Mouse (Mus musculus) MEL (cell line): ENCODE data around the gene Oca2. TPM values are rescaled to one million over a fixed set of nuclear protein-coding genes. Genes with fewer than 3 reads are reported as not detected.
A peak's percentile ranks its signal among the peaks of the same experiment; 100 is the strongest.

Experiments
- DNase-seq: peaks from one replicate; pipeline ENCODE4 v3.0.0; 2011; ENCODE audit warnings: low read depth, low spot score
- H3K27ac ChIP-seq: 2 replicates; pipeline ENCODE4 v1.5.1; 2012; ENCODE audit warnings: low read depth, mild to moderate bottlenecking, control low read depth, low read length, moderate library complexity; ENCODE audit not compliant: control insufficient read depth
- H3K27me3 ChIP-seq, 2 experiments: fragments of 150-350 bp in 1 of 2; sonication (generic) in 1 of 2; 2 replicates each; pipeline ENCODE4 v1.6.1; 2012; ENCODE audit warnings: low read length in 2 of 2, mild to moderate bottlenecking in 2 of 2, improper control_type of control experiment in 1 of 2, moderate library complexity in 1 of 2; ENCODE audit not compliant: insufficient read depth in 2 of 2, control insufficient read depth in 1 of 2
- H3K36me3 ChIP-seq, 2 experiments: 2 replicates each; pipeline ENCODE4 v1.6.1; 2012 to 2014; ENCODE audit warnings: low read length in 2 of 2, improper control_type of control experiment in 1 of 2, inconsistent platforms in 1 of 2, mild to moderate bottlenecking in 1 of 2; ENCODE audit not compliant: insufficient read depth in 2 of 2, control insufficient read depth in 1 of 2
- H3K4me1 ChIP-seq, 2 experiments: fragments of 150-350 bp in 1 of 2; sonication (generic) in 1 of 2; 2 replicates each; pipeline ENCODE4 v1.6.1; 2012; ENCODE audit warnings: low read length in 2 of 2, improper control_type of control experiment in 1 of 2, mild to moderate bottlenecking in 1 of 2; ENCODE audit not compliant: insufficient read depth in 2 of 2, control insufficient read depth in 1 of 2
- H3K4me3 ChIP-seq, 2 experiments: fragments of 150-350 bp in 1 of 2; sonication (generic) in 1 of 2; 2 replicates each; pipeline ENCODE4 v1.5.1; 2012; ENCODE audit warnings: low read depth in 2 of 2, low read length in 2 of 2, mild to moderate bottlenecking in 2 of 2, moderate library complexity in 2 of 2, control low read depth in 1 of 2, improper control_type of control experiment in 1 of 2; ENCODE audit not compliant: control insufficient read depth in 1 of 2, insufficient read depth in 1 of 2
- H3K79me2 ChIP-seq: 2 replicates; pipeline ENCODE4 v1.6.1; 2012; ENCODE audit warnings: mild to moderate bottlenecking, low read length, moderate library complexity; ENCODE audit not compliant: control insufficient read depth, poor library complexity, insufficient read depth
- H3K9ac ChIP-seq: 2 replicates; pipeline ENCODE4 v1.6.1; 2012; ENCODE audit warnings: low read depth, mild to moderate bottlenecking, control low read depth, low read length, moderate library complexity; ENCODE audit not compliant: control insufficient read depth, poor library complexity, severe bottlenecking
- H3K9me3 ChIP-seq: fragments of 150-350 bp; sonication (generic); replicated peaks from 2 replicates; pipeline ENCODE4 v1.6.1; 2012; ENCODE audit warnings: mild to moderate bottlenecking, low read length, improper control_type of control experiment, moderate library complexity; ENCODE audit not compliant: insufficient read depth
- BHLHE40 ChIP-seq: IDR thresholded peaks from 2 replicates; pipeline ENCODE4 v1.6.1; 2012; ENCODE audit warnings: low read depth, mild to moderate bottlenecking, inconsistent platforms, low read length, improper control_type of control experiment, borderline replicate concordance
- CHD1 ChIP-seq: IDR thresholded peaks from 2 replicates; pipeline ENCODE4 v1.6.1; 2012; ENCODE audit warnings: low read depth, mild to moderate bottlenecking, inconsistent platforms, low read length, improper control_type of control experiment
- CTCF ChIP-seq, 3 experiments: IDR thresholded peaks in 2 of 3; conservative IDR thresholded peaks in 1 of 3; 2 replicates each; pipeline ENCODE4 v1.5.1; 2011 to 2012; ENCODE audit warnings: low read length in 3 of 3, low read depth in 2 of 3, mild to moderate bottlenecking in 2 of 3, improper control_type of control experiment in 1 of 3, inconsistent platforms in 1 of 3, mixed read lengths in 1 of 3, moderate library complexity in 1 of 3; ENCODE audit not compliant: control insufficient read depth in 1 of 3, insufficient read depth in 1 of 3, poor library complexity in 1 of 3, severe bottlenecking in 1 of 3
- E2F4 ChIP-seq: IDR thresholded peaks from 2 replicates; pipeline ENCODE4 v1.6.1; 2011; ENCODE audit warnings: low read depth, low read length, improper control_type of control experiment, borderline replicate concordance
- EP300 ChIP-seq, 2 experiments: IDR thresholded peaks; 2 replicates each; pipeline ENCODE4 v1.6.1; 2011; ENCODE audit warnings: improper control_type of control experiment in 2 of 2, low read length in 2 of 2, low read depth in 1 of 2, mild to moderate bottlenecking in 1 of 2
- GABPA ChIP-seq: IDR thresholded peaks from 2 replicates; pipeline ENCODE4 v1.6.1; 2012; ENCODE audit warnings: low read depth, mild to moderate bottlenecking, inconsistent platforms, low read length, improper control_type of control experiment, moderate library complexity
- KAT2A ChIP-seq: conservative IDR thresholded peaks from 2 replicates; pipeline ENCODE4 v1.6.1; 2012; ENCODE audit warnings: low read depth, low read length, improper control_type of control experiment, inconsistent platforms
- MYB ChIP-seq: IDR thresholded peaks from 2 replicates; pipeline ENCODE4 v1.6.1; 2011; ENCODE audit warnings: mild to moderate bottlenecking, low read depth, low read length, improper control_type of control experiment
- NRF1 ChIP-seq: IDR thresholded peaks from 2 replicates; pipeline ENCODE4 v1.6.1; 2014; ENCODE audit warnings: low read depth, mild to moderate bottlenecking, inconsistent platforms, low read length, improper control_type of control experiment, moderate library complexity; ENCODE audit not compliant: poor library complexity, insufficient read depth, severe bottlenecking
- POLR2A ChIP-seq, 2 experiments: IDR thresholded peaks; 2 replicates each; pipeline ENCODE4 v1.6.1; 2011 to 2012; ENCODE audit warnings: low read length in 2 of 2, mild to moderate bottlenecking in 2 of 2, control low read depth in 1 of 2, improper control_type of control experiment in 1 of 2, low read depth in 1 of 2, moderate library complexity in 1 of 2; ENCODE audit not compliant: control insufficient read depth in 1 of 2, insufficient read depth in 1 of 2, poor library complexity in 1 of 2
- POLR2AphosphoS2 ChIP-seq: IDR thresholded peaks from 2 replicates; pipeline ENCODE4 v1.6.1; 2011; ENCODE audit warnings: low read length, improper control_type of control experiment
- RAD21 ChIP-seq: IDR thresholded peaks from 2 replicates; pipeline ENCODE4 v1.6.1; 2011; ENCODE audit warnings: mild to moderate bottlenecking, low read depth, low read length, improper control_type of control experiment
- TAL1 ChIP-seq: IDR thresholded peaks from 2 replicates; pipeline ENCODE4 v1.6.1; 2012; ENCODE audit warnings: mild to moderate bottlenecking, inconsistent platforms, low read length, moderate library complexity, mixed read lengths
- TBP ChIP-seq: IDR thresholded peaks from 2 replicates; pipeline ENCODE4 v1.8.0; 2011; ENCODE audit warnings: low read depth, low read length, improper control_type of control experiment
- TCF12 ChIP-seq: IDR thresholded peaks from 2 replicates; pipeline ENCODE4 v1.6.1; 2014; ENCODE audit warnings: low read depth, mild to moderate bottlenecking, inconsistent platforms, low read length, improper control_type of control experiment, moderate library complexity
- UBTF ChIP-seq: IDR thresholded peaks from 2 replicates; pipeline ENCODE4 v1.6.1; 2012; ENCODE audit warnings: low read depth, mild to moderate bottlenecking, inconsistent platforms, low read length, improper control_type of control experiment, moderate library complexity, borderline replicate concordance; ENCODE audit not compliant: insufficient read depth
- USF1 ChIP-seq: IDR thresholded peaks from 2 replicates; pipeline ENCODE4 v1.6.1; 2014; ENCODE audit warnings: low read depth, mild to moderate bottlenecking, inconsistent platforms, low read length, improper control_type of control experiment, moderate library complexity
- USF2 ChIP-seq, 2 experiments: IDR thresholded peaks; 2 replicates each; pipeline ENCODE4 v1.6.1; 2011 to 2012; ENCODE audit warnings: improper control_type of control experiment in 2 of 2, low read length in 2 of 2, borderline replicate concordance in 1 of 2, inconsistent platforms in 1 of 2, low read depth in 1 of 2, mild to moderate bottlenecking in 1 of 2; ENCODE audit not compliant: insufficient read depth in 1 of 2
- ZC3H11A ChIP-seq: IDR thresholded peaks from 2 replicates; pipeline ENCODE4 v1.6.1; 2012; ENCODE audit warnings: low read depth, mild to moderate bottlenecking, inconsistent platforms, low read length, improper control_type of control experiment
- ZKSCAN1 ChIP-seq: IDR thresholded peaks from 2 replicates; pipeline ENCODE4 v1.6.1; 2012; ENCODE audit warnings: low read depth, mild to moderate bottlenecking, inconsistent platforms, low read length, improper control_type of control experiment, moderate library complexity
- ZNF384 ChIP-seq: IDR thresholded peaks from 2 replicates; pipeline ENCODE4 v1.6.1; 2012; ENCODE audit warnings: low read depth, mild to moderate bottlenecking, inconsistent platforms, low read length, improper control_type of control experiment
- polyA plus RNA-seq, 2 experiments: library from polyadenylated mRNA; stranded (reverse) in 1 of 2; unstranded in 1 of 2; fragments of >175 nt in 1 of 2; fragments of >200 nt in 1 of 2; gene quantifications; 2 replicates each; pipeline versions ENCODE4 v1.2.1 to v1.2.4; 2012; ENCODE audit warnings: low replicate concordance in 2 of 2, low read depth in 1 of 2; ENCODE audit not compliant: insufficient read length in 2 of 2, insufficient read depth in 1 of 2, missing spikeins in 1 of 2
- total RNA-seq: library from RNA; depleted of rRNA; stranded (reverse); fragments of 300-350 nt; gene quantifications from 2 replicates; pipeline ENCODE4 v1.2.3, GENCODE M21; 2012

Oca2 gene
- total and polyA plus RNA-seq, 3 experiments, result not detected

- Histone ChIP-seq H3K36me3 (no peaks in the 10 kb centered on the region), H3K27ac (no peak overlapping the region), H3K27me3 (no peaks in the 10 kb centered on the region), H3K9me3 (no peaks in the 10 kb centered on the region), H3K4me3 (no peak overlapping the region), H3K9ac (no peak overlapping the region), H3K79me2 (no peaks in the 10 kb centered on the region), H3K4me1 (no peaks in the 10 kb centered on the region)
- TF ChIP-seq CTCF (IDR thresholded peaks at IDR 0.05 in 2 of 3, conservative IDR thresholded peaks at IDR 0.05 in 1 of 3; ENCODE audit: control insufficient read depth in 1 of 3, insufficient read depth in 1 of 3, low read depth in 2 of 3, low read length in 3 of 3, poor library complexity in 1 of 3, severe bottlenecking in 1 of 3) (peak in 1 of 3 experiments; percentile 2; a peak in 1 of 6 replicates), USF2 (IDR thresholded peaks at IDR 0.05; ENCODE audit: borderline replicate concordance in 1 of 2, insufficient read depth in 1 of 2, low read depth in 1 of 2, low read length in 2 of 2) (no peak), ZNF384 (no peak), CHD1 (no peak), UBTF (no peak), ZKSCAN1 (no peak), POLR2A (IDR thresholded peaks at IDR 0.05; ENCODE audit: control insufficient read depth in 1 of 2, insufficient read depth in 1 of 2, low read depth in 1 of 2, low read length in 2 of 2, poor library complexity in 1 of 2) (no peak)
- no peak for DNase-seq
Observed at GRCm38 (mm10) chr7:56327738-56328137, 88.2 kb downstream of the Oca2 start.

GRCm38 (mm10) chr7:56348528-56348927 is 109.0 kb downstream of the Oca2 start:
- Histone ChIP-seq H3K36me3 (no peaks in the 10 kb centered on the region), H3K4me1 (no peaks in the 10 kb centered on the region), H3K79me2 (no peaks in the 10 kb centered on the region), H3K4me3 (no peak overlapping the region), H3K27me3 (no peaks in the 10 kb centered on the region), H3K27ac (no peak overlapping the region), H3K9ac (no peak overlapping the region), H3K9me3 (no peaks in the 10 kb centered on the region)
- no peak for DNase-seq
- TF ChIP-seq POLR2AphosphoS2 (no peak), TCF12 (no peak), GABPA (no peak), TAL1 (no peak), E2F4 (no peak), BHLHE40 (no peak), CTCF (IDR thresholded peaks at IDR 0.05 in 2 of 3, conservative IDR thresholded peaks at IDR 0.05 in 1 of 3; ENCODE audit: control insufficient read depth in 1 of 3, insufficient read depth in 1 of 3, low read depth in 2 of 3, low read length in 3 of 3, poor library complexity in 1 of 3, severe bottlenecking in 1 of 3) (no peak), EP300 (IDR thresholded peaks at IDR 0.05; ENCODE audit: low read depth in 1 of 2, low read length in 2 of 2) (no peak), TBP (no peak), ZNF384 (no peak), KAT2A (no peak), MYB (no peak), RAD21 (no peak), USF1 (no peak), NRF1 (no peak), ZC3H11A (no peak)
